Mouse (Mus musculus): ENCODE measurements around the gene Fcho2. TPM values are rescaled to one million over a fixed set of nuclear protein-coding genes. Genes with fewer than 3 reads are reported as not detected.

Gene Fcho2
- total RNA-seq, 2 experiments from 2014 or later: 37.6 to 38.9 TPM

DNA sequence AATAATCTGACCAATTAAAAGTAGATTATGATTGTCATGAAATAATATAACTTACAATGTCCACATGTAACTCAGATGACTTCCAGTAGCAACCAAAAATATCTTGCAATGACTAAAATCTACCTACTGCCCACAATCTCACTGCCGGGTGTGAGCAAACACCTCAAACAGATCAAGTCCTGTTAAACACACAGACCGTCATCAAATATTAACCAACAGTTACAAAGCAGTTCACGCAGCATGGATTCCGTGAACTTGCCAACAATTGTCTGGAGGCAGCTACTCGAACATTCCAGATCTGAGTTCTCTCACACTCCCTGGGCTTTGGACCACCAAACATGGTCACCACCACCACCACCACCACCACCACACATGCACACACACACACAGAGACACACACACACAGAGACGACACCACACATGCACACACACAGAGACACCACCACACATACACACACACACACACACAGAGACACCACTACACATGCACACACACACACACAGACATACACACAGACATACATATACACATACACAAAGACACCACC, 99.7 kb downstream of the Fcho2 start:
- no peak for DNase-seq (ENCODE audit: low spot score in 2 of 2)

DNA sequence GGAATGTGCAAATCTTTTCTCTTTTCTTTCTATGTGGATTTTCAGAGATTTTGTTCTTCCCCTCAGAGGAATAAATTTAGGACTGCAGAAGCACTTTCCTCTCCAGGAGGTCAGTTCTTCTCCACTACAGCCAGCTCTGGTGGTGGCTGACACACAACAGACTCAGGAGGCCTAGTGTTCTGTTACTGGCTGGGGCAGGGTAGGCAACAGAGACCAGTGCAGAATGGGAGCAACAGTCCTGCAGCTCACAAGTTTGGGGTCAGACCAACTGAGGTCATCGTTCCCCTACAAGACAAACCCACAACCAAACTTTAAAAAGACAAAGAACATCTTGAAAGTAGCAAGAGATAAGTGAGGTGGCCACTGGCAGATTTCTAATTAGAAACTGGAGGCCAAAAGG, 104.6 kb downstream of the Fcho2 start:
- no peak for DNase-seq (ENCODE audit: low spot score in 2 of 2)

DNA sequence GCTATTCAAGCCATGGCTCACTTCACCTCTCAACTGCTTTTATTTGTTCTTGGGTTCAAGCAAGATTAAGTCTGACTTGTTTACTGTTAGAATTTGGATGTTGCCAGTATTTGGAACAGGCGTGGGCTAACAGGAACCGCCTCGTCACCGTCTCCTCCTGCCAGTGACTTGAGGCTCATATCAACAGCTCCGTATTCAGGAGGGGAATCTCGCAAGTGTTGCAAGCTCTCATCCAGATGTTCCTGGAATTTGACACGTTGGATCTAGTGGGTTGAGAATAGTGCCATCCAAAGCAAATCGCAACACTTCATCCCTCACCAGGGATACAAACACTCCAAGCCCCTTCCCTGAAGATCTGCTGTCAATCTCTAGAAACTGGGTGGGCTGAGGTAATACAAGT, 105.0 kb downstream of the Fcho2 start:
- no peak for DNase-seq (ENCODE audit: low spot score in 2 of 2)

DNA sequence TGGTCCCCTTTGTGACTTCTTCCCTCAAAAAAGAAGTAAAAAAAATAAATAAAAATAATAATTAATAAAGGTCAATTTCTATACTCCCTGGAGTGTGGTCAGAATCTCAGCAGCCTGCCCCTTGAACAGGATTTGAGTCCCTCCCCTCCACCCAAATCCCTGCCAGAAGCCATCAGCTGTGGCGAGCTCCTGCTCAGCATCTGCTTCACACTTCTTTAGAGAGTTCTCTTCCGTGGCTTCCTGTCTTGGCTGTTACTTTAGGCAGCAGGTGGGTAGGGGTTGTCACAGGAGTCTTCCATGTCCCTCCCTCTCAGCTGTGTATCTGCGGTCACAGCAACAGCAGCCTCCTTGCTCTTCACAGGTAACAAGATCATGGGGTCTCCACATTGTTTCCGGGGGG, 109.7 kb downstream of the Fcho2 start:
- no peak for DNase-seq (ENCODE audit: low spot score in 2 of 2)

DNA sequence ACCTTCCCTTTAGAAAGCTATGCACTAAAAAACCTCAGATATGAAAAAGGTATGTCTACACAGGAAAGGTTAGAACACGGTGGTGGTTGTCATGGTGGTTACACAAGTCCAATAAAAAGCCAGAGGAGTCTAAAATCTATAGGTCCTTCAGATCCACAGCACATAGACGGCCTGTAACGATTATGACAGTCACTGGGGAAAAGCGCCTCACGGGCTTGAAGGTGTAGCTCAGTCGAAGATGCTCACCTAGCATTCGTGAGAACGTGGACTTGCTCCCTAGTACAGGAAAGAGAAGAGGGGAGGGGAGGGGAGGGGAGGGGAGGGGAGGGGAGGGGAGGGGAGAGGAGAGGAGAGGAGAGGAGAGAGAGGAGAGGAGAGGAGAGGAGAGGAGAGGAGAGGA, 111.5 kb downstream of the Fcho2 start:
- DNase-seq (ENCODE audit: low spot score in 2 of 2): no peak

DNA sequence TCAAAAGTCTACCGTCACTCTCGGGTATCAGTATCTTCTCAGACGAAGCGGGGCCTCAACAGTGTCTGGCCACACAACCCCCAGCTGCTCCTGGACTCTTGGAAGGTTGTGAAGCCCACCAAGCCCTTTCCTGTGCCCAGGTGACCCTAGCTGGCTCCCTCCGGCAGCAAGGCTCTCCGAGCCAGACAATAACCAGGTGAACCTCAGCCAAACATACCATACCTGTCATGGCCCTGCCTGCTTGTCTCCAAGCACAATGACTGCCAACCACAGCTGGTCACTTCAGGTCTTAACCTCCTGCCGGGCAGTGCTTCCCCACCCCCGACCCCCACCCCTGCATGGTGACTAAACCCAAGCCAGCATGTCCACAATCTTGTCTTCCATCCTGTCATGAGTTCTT, 112.9 kb downstream of the Fcho2 start:
- no peak for DNase-seq (ENCODE audit: low spot score in 2 of 2)

DNA sequence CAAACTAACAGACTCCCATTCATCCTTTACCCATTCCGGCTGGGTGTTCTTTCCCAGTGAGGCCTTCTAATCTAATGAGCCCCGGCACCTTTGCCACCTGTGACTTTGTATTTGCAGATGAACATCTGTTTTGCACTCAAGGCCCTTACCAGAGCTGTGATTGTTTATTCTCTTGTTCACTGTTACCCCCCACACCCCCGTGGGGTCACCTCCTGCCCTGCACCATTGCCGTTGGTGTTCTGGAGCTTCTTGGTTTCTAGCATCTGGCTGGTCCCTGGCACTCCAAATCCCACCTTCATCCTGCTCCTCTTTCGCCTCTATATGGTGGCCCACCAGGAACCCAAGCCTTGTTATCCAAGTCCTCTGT, 114.0 kb downstream of the Fcho2 start:
- no peak for DNase-seq (ENCODE audit: low spot score in 2 of 2)

DNA sequence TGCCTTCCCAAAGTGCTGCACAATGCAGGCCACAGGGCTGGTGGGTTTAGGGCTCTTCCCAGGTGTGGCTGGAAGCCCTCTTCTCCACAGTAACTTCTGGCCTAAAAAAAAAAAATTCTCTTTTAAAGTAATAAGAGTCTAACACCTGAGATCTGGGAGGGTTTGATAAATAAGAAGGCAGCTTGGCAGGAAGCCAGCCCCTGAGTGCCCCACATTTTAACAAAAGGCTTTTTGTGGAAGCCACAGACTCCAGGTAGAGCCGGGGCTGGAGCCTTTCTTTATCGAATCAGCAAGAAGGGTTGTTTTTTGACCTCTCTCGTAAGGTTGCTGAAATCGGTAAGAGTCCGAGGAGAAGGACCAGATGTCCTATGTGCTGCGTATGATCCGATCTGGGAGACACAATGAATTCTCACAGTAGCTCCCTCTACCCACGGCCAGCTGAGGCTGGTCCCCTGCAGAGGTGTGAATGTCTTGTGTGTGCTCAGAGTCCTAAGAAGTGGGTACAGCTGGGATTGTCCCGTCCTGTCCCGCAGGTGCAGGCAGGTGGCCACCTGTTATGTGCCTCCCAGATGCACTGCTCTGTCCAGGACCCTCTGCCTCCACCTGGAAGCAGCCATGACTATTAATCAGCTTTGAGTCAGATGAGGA, 114.5 kb downstream of the Fcho2 start:
- DNase-seq (ENCODE audit: low spot score in 2 of 2): no peak

DNA sequence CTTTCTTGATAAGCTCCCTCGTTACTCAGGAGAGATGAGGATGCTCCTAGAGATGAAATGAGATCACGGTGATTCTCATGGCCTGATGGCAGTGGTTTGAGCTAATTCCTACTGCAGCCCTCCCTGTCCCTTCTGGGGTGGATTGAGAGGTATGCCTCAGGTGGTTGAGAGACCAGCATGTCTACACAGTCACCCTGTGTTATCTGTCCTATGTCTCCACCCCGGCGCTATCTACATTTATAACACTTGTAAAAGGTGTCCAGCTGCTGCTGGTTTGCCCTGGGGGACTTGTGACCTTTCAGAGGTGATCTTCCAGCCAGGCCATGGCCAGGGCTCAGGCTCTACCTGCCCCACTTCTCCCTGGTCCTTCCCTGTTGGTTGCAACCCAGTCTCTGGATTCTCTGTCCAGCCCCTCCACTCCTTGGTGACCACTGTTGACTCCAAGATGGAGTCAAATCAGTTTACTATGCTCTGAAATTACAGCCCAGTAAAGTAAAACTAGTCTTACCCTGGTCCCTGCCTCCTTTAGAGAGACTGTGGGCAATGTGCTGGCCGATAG, 115.2 kb downstream of the Fcho2 start:
- DNase-seq (ENCODE audit: low spot score in 2 of 2): no peak

DNA sequence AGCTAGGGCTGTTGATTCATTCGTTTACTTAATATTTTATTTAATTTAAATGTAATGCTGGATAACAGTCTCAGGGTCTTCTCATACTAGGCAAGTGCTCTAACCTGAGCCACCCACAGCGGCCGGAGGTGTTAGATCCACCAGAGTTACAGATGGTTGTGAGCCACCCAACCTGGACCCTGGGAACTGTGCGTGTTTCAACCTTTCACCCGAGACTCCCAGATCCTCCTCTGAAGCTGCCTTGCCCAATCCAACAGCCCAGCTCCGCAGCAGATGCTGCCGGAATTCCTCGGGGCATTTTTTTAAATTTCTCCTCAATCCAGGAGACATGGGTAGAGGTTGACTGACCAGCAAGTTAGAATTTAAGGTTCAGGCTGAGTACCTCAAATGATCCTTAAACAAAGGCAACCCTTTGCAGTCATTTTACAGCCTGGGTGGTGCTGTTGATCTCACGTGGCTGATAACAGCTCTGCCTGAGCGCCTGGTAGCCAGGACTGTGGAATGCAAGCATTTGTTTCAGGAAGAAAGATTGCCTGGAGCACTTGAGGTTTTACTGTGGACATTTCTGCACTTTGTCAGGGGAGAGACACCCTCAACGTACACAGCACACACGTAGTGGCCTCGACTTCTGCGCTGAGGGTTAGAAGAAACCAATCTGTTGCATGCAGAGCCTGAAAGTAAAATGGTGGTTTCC, 116.1 kb downstream of the Fcho2 start:
- DNase-seq (ENCODE audit: low spot score in 2 of 2): no peak

DNA sequence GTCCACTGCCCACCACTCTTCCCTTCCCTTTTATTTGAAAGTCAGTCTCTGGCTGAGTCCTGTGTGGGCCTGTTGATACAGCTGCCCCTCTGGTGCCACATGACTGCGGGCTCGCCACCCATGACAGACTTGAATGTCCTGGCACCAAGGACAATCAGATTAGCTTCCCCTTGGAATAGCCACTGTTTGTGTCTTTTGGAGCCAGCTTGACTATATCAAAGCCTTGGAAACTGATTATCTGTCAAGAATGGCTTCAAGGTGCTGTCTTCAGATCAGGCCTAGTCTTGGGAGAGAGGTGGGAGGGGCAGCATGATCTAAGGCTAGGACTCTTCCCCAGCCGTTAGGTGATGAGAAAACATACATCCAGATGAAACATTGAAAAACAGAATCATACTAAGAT, 118.5 kb downstream of the Fcho2 start:
- DNase-seq (ENCODE audit: low spot score in 2 of 2): no peak

DNA sequence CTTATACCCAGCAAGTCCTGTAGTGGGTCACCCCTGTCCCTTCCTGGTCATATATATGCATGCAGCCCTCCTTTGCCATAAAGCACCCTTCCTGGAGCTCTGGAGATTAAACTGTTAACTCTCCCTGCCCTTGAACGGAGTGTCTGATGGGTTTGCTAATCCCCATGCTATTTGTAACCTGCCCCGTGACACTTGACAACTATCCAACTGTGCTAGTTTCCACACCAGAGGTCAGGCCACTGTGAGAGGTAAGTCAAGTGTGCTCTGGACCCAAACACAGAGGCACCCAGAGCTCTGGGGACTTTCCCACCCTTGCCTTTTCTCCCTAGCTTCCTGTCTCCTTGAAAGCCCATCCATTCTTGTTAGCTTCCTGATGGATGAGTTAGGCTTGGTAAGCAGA, 119.7 kb downstream of the Fcho2 start:
- DNase-seq (ENCODE audit: low spot score in 2 of 2): no peak

DNA sequence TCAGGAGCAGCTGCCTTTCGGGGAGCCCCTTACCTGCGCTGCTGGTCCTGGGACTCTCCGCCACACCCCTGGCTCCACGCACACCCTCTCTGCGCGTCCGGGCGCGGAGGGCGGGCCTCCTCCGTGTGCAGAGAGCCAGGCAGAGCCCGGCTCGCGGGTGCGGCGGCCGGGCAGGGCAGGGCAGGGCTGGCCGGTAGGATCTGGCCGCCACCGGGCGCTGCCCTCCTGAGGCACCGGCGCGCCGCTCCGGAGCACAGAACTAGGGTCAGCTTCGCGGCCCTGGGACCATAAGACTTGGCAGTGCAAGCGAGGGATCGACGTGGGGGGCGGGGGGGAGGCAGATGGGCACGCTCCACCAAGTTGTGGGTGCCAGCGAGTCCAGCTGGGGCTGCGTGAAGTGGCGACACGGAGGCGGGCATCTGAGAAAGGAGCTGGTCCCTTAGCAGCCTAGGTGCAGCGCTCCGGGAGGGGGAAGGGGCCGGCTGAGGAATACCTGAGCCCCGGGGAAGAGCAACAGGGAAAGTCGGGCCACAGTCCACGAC, 120.4 kb downstream of the Fcho2 start, which contains the start of gene Tmem171:
Gene Tmem171, minus strand, starts transcription at position 62 of the 542 bp plus-strand sequence.
- no peak for DNase-seq (ENCODE audit: low spot score in 2 of 2)

DNA sequence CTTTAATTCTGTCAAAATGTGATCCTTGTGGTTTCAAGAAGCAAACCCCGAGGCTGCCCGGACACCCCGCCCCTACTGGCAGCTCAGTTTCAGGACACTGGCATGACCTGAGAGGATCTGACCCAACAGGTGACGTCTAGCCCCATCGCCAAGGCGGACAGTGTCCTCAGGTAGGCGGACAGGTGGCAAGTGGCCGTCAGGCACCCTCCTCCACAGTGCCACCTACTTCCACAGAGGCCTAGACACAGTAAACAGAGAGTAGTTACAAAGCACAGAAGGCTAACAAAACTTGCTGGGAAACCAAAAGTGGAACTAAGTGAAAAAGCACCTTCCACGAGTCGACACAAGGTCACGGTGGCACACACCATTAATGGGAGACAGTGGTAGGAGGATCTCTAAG, 121.9 kb downstream of the Fcho2 start:
- no peak for DNase-seq (ENCODE audit: low spot score in 2 of 2)

DNA sequence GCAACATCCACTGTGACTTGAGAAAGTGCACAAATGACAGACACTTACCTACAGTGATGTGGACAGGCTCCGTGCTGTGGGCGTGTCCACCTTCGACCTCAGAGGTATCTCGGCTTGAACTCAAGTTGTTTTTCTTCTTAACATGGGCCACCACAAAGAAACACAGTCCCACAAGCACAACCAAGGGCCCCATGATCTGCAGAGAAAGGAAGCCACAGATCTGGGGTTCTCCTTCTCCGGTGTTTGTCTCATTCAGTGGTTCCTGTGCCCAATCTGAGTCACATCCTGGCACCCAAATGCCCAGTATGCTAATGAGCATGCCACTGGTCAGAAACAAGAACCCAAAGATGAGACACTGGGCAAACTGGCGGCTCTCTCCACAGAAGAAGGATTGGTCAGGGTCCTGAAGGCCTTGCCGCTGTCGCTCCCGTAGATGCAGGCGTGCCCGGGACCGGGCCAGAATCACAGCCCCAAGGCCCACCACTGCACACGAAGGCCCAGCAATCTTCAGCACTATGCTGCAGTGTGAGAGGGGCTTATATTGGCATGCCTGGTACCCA, 123.2 kb downstream of the Fcho2 start:
- DNase-seq (ENCODE audit: low spot score in 2 of 2): no peak

DNA sequence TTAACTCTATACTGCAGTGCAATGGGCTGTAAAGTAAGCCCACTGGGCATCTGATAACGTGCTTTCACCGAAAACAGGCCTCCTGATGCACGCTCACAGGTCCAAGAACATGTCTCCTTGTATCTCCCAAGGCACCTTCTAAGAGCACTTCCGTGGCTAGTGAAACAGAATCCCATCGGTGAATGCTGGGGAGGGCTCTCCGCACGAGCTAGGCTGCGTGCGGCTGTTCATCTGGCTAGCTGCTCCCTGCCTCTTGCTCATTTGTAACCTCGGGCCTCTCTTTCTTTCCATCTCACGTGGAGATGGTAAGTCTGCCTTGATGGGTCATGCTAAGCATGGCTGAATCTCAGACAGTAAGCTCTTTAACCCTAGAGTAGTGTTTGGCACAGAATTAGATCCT, 124.4 kb downstream of the Fcho2 start:
- DNase-seq (ENCODE audit: low spot score in 2 of 2): no peak

DNA sequence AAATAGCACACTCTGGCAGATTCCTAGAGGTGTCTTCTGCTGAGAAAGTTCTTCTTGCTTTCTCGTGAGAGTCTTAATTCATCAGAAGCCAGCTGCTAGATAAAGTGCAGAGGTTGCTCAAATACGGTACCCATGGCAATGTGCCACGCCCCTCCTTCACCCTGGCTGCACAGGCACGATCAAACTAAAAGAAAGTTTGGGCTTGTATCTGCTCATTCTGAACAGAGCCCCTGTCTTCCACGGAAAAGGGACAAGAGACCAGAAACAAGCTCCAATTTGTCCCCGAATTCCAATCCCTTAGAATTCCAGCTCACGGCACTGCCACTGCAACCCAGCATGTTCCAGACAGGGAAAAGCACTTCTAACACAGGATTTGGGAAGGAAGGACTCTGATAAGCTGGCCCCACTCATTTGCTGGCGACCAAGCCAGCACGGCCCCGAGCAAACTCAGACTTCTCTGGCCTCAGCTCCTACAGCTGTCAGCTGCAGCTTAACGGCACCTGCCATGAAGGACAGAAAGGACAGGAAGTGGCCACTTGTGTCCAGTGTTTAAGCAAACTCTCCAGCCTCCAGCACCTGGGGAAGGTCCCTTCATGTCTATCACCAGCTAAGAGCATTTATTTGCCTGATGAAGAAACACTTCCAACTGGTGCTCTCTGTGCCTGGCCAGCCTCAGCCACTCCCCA, 125.5 kb downstream of the Fcho2 start:
- no peak for DNase-seq (ENCODE audit: low spot score in 2 of 2)

DNA sequence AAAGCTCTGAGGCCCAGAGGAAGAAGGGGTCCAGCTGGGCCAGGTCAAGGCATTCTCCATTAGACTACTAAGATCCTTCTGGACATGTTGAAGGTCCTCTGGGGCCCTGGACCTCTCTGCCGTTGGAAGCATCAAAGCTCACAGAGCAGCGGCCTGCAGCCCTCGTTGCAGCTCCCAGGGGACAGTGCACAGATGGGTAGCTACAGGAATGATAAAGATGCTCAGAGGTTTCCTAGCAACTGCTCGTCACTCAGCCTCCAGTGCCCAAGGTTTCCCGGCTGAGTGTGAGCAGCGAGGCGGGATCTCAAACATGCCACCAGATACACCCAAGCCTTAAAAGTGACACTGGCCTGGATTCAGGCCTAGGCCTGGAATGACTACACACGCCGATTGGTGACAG, 127.3 kb downstream of the Fcho2 start:
- DNase-seq (ENCODE audit: low spot score in 2 of 2): peak; percentile 38 to 53

DNA sequence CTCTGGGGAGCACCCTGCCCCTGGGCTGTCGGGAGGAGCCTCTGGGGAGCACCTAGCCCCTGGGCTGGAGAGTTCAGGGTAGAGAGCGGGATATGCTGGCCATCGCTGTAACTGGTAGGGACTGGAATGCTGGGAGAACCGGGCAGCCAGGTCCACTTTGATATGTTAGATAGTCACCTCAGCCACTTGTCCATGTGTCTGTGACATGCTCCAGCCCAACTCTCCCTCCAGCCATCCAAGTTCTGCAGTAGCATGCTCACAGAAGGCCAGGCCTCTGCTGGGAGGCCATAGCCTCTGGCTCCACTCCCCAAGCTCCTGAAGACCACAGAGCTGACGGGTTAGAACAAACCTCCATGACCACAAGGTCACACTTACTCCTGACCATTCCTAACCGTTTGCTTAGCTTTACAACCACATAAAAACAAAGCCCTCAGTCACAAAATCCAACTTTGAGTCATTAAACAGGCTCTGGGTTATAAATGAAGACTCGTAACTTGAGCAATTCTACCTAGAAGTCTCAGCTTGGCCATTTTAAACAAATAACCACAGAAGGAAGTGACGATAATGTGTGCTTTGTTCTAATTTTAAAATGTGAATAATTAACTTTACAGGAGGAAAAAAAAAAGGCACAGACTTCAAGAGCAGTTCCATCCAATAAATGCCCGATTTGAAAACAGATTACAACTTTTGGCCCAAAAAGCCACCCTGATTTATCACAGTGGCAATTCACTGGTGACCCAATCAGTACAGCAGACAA, 130.9 kb downstream of the Fcho2 start:
- no peak for DNase-seq (ENCODE audit: low spot score in 2 of 2)

DNA sequence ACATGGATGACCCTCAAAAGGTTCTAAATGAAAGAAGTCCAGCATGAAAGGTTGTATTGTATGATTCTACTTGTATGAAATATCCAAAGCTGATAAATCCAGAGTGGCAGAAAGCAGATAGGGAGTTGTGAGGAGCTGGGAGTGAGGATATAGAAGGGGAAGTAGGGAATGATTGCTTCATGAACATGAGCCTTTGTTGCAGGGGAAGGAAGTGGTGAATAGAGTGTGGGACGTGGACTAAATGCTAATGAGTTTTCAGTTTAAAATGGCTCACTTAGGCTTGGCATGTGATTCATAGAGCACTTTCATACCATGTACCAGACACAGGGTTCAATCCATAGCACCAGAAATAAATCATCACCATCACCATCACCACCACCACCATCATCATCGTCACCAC, 131.8 kb downstream of the Fcho2 start:
- DNase-seq (ENCODE audit: low spot score in 2 of 2): no peak
